Mouse (Mus musculus): Measurements from ENCODE around the gene Gm12216. TPM values are rescaled to one million over a fixed set of nuclear protein-coding genes. Genes with fewer than 3 reads are reported as not detected.

The Gm12216 gene
- total and polyA plus RNA-seq, 3 experiments: 2.6 to 4.4 (median 2.6) TPM

GRCm38 (mm10) chr11:53757612-53758011 is 101.4 kb downstream of the Gm12216 start:
- no peak overlapping the region for H3K9ac ChIP-seq (ENCODE audit: low read depth, low read length)
- DNase-seq: no peak

GRCm38 (mm10) chr11:53755011-53755595 is 104.0 kb downstream of the Gm12216 start:
- DNase-seq: no peak
- Histone ChIP-seq H3K27ac (no peak overlapping the region), H3K4me1 (ENCODE audit: control insufficient read depth, insufficient read depth, low read length) (peaks cover 7% of the 10 kb centered on the region), H3K4me3 (no peak overlapping the region), H3K79me2 (replicated peaks; ENCODE audit: control insufficient read depth, insufficient read depth, low read length) (no peaks in the 10 kb centered on the region), H3K9ac (ENCODE audit: low read depth, low read length) (no peak overlapping the region), H3K36me3 (ENCODE audit: control insufficient read depth, insufficient read depth, low read length) (no peaks in the 10 kb centered on the region), H3K27me3 (ENCODE audit: control insufficient read depth, insufficient read depth, low read length) (no peaks in the 10 kb centered on the region)
- TF ChIP-seq CTCF (IDR thresholded peaks at IDR 0.05): no peak
- TF ChIP-seq EP300 (IDR thresholded peaks at IDR 0.05; ENCODE audit: insufficient read depth, low read depth, low read length): no peak
- no peak for TF ChIP-seq POLR2A (IDR thresholded peaks at IDR 0.05; ENCODE audit: insufficient read depth, low read depth, low read length)
- intact Hi-C loops (cut with DNase I): no loop called here
- 85% methylated on average over 12 of the region's 12 CpGs for WGBS

More at GRCm38 (mm10) chr11:53757612-53758011, 101.4 kb downstream of the Gm12216 start:
- 74% methylated on average over 4 of the region's 4 CpGs for WGBS
- H3K27me3 ChIP-seq (ENCODE audit: control insufficient read depth, insufficient read depth, low read length): no peaks in the 10 kb centered on the region
- no peak overlapping the region for H3K4me3 ChIP-seq
- TF ChIP-seq CTCF (IDR thresholded peaks at IDR 0.05) (no peak), POLR2A (IDR thresholded peaks at IDR 0.05; ENCODE audit: insufficient read depth, low read depth, low read length) (no peak), EP300 (IDR thresholded peaks at IDR 0.05; ENCODE audit: insufficient read depth, low read depth, low read length) (no peak)
- H3K27ac ChIP-seq: no peak overlapping the region
- H3K79me2 ChIP-seq (replicated peaks; ENCODE audit: control insufficient read depth, insufficient read depth, low read length): no peaks in the 10 kb centered on the region
- peaks cover 20% of the 10 kb centered on the region for H3K4me1 ChIP-seq (ENCODE audit: control insufficient read depth, insufficient read depth, low read length)
- intact Hi-C loops (cut with DNase I): loop anchor here (1.0 kb wide), 1 partner anchor 93 kb away; no protein-coding TSS in a partner anchor
- no peaks in the 10 kb centered on the region for H3K36me3 ChIP-seq (ENCODE audit: control insufficient read depth, insufficient read depth, low read length)

DNA sequence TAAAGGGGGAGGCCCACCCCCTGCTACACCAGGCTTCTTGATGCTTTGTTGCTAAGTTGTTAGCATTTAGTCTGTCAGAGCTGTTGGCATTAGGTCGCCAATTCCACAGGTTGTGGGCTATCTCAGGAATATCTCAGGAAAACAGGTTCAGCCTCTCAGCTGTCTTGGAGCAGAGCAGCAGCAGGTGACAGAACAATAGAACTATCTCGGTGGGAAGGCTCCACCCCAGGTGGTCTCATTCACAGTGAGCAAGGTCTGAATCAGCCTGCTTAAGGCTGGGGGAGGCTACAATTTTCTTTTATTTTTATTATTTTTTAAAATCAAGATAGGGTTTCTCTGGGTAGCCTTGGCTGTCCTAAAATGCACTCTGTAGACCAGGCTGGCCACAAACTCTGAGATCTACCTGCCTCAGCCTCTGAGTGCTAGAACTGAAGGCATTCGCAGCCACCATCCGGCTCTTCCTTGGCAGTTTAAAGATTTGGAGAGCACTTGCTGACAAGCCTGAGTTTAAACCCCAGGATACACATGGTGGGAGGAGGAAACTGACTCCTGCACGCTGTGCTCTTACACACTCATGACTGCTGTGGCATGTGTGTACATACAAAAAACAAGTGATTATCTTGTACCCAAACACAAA is 109.2 kb downstream of the Gm12216 start:
- no peaks in the 10 kb centered on the region for H3K27me3 ChIP-seq (ENCODE audit: control insufficient read depth, insufficient read depth, low read length)
- intact Hi-C loops (cut with DNase I): no loop called here
- H3K36me3 ChIP-seq (ENCODE audit: control insufficient read depth, insufficient read depth, low read length): no peaks in the 10 kb centered on the region
- no peak overlapping the region for H3K4me3 ChIP-seq
- no peak overlapping the region for H3K27ac ChIP-seq
- 60% methylated on average over 5 of the region's 5 CpGs for WGBS
- no peak overlapping the region for H3K9ac ChIP-seq (ENCODE audit: low read depth, low read length)
- no peaks in the 10 kb centered on the region for H3K79me2 ChIP-seq (replicated peaks; ENCODE audit: control insufficient read depth, insufficient read depth, low read length)
- DNase-seq: no peak
- TF ChIP-seq POLR2A (IDR thresholded peaks at IDR 0.05; ENCODE audit: insufficient read depth, low read depth, low read length) (no peak), CTCF (IDR thresholded peaks at IDR 0.05) (no peak), EP300 (IDR thresholded peaks at IDR 0.05; ENCODE audit: insufficient read depth, low read depth, low read length) (no peak)
- no peaks in the 10 kb centered on the region for H3K4me1 ChIP-seq (ENCODE audit: control insufficient read depth, insufficient read depth, low read length)

DNA sequence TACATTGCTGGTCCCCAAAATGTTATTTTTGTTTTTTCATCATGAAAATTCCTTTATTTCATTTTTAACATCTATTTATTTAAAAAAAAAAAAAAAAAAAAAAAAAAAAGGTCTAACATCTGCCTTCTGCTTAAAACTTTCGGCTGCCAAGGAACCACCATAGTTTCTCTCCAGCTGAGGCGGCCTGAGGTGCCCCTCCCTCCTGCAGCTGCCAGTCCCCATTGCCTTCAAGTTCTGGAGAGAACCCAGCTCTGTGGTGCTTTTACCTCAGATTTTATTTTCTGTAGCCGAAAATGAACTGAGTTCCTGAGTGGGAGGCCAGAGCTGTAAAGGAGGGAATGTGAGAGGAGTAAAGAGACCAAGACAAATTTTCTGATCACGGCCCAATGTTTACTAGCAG is 109.8 kb downstream of the Gm12216 start:
- no peak overlapping the region for H3K4me3 ChIP-seq
- no peak overlapping the region for H3K9ac ChIP-seq (ENCODE audit: low read depth, low read length)
- intact Hi-C loops (cut with DNase I): no loop called here
- no peaks in the 10 kb centered on the region for H3K79me2 ChIP-seq (replicated peaks; ENCODE audit: control insufficient read depth, insufficient read depth, low read length)
- no peaks in the 10 kb centered on the region for H3K27me3 ChIP-seq (ENCODE audit: control insufficient read depth, insufficient read depth, low read length)
- TF ChIP-seq EP300 (IDR thresholded peaks at IDR 0.05; ENCODE audit: insufficient read depth, low read depth, low read length) (no peak), POLR2A (IDR thresholded peaks at IDR 0.05; ENCODE audit: insufficient read depth, low read depth, low read length) (no peak), CTCF (IDR thresholded peaks at IDR 0.05) (no peak)
- WGBS: 79% methylated on average over 4 of the region's 4 CpGs
- H3K36me3 ChIP-seq (ENCODE audit: control insufficient read depth, insufficient read depth, low read length): no peaks in the 10 kb centered on the region
- DNase-seq: no peak
- H3K4me1 ChIP-seq (ENCODE audit: control insufficient read depth, insufficient read depth, low read length): no peaks in the 10 kb centered on the region
- no peak overlapping the region for H3K27ac ChIP-seq

- 86% methylated on average over 6 of the region's 6 CpGs for WGBS
- no peak overlapping the region for H3K27ac ChIP-seq
- H3K27me3 ChIP-seq (ENCODE audit: control insufficient read depth, insufficient read depth, low read length): no peaks in the 10 kb centered on the region
- intact Hi-C loops (cut with DNase I): no loop called here
- no peaks in the 10 kb centered on the region for H3K36me3 ChIP-seq (ENCODE audit: control insufficient read depth, insufficient read depth, low read length)
- no peak for DNase-seq
- H3K4me3 ChIP-seq: no peak overlapping the region
- H3K9ac ChIP-seq (ENCODE audit: low read depth, low read length): no peak overlapping the region
- no peaks in the 10 kb centered on the region for H3K79me2 ChIP-seq (replicated peaks; ENCODE audit: control insufficient read depth, insufficient read depth, low read length)
- H3K4me1 ChIP-seq (ENCODE audit: control insufficient read depth, insufficient read depth, low read length): no peaks in the 10 kb centered on the region
- TF ChIP-seq EP300 (IDR thresholded peaks at IDR 0.05; ENCODE audit: insufficient read depth, low read depth, low read length): no peak
Observed at GRCm38 (mm10) chr11:53748614-53749013, 110.4 kb downstream of the Gm12216 start.

DNA sequence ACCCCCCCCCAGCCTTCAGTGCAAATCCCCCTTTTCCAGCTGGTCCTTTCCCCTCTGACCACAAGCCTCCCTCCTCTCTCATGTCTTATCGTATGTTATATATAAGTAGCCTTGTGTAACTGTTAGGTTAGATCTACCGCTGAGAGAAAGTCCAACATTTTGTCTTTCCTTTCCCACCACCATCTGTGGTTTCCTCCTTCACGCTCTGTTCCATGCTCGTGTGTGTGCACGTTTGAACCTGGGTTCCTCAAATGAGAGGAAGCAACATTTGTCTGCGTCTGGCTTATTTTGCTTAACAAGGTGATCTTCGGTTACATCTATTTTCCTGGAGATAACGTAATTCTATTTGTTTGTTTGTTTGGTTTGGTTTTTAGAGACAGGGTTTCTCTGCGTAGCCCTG is 111.1 kb downstream of the Gm12216 start:
- WGBS: 86% methylated on average over 9 of the region's 9 CpGs
- TF ChIP-seq CTCF (IDR thresholded peaks at IDR 0.05): no peak
- no peak for TF ChIP-seq POLR2A (IDR thresholded peaks at IDR 0.05; ENCODE audit: insufficient read depth, low read depth, low read length)
- TF ChIP-seq EP300 (IDR thresholded peaks at IDR 0.05; ENCODE audit: insufficient read depth, low read depth, low read length): no peak
- H3K79me2 ChIP-seq (replicated peaks; ENCODE audit: control insufficient read depth, insufficient read depth, low read length): no peaks in the 10 kb centered on the region
- DNase-seq: no peak
- intact Hi-C loops (cut with DNase I): no loop called here
- H3K4me1 ChIP-seq (ENCODE audit: control insufficient read depth, insufficient read depth, low read length): no peaks in the 10 kb centered on the region
- no peak overlapping the region for H3K27ac ChIP-seq
- H3K36me3 ChIP-seq (ENCODE audit: control insufficient read depth, insufficient read depth, low read length): no peaks in the 10 kb centered on the region
- no peaks in the 10 kb centered on the region for H3K27me3 ChIP-seq (ENCODE audit: control insufficient read depth, insufficient read depth, low read length)
- no peak overlapping the region for H3K4me3 ChIP-seq
- no peak overlapping the region for H3K9ac ChIP-seq (ENCODE audit: low read depth, low read length)
